Comparison of ENCODE assay signal across 8 mouse cellular contexts in the genomic region with DNA sequence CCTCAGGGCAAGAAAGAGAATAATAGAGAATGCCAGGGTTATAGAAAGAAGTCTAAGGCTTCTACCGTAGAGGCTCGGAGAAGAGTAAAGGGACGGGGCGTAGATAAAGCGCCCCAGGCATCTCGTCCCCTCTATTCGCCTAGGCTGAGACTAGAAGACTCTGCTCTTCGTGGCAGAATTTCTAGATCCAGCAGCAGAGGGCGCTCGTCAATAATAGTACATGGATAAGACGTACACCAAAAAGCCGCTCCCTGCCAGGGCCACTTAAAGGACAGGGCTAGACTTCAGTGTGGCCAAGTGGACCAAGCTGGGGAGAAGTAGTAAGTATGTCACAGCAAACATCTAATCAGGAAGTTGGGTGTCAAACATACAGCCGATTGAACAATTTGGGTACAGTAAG. TPM values are rescaled to one million over a fixed set of nuclear protein-coding genes. Genes with fewer than 3 reads are reported as not detected.
A peak's percentile ranks its signal among the peaks of the same experiment; 100 is the strongest.
DNase-seq lines count a peak whose midpoint lies in the region; ATAC-seq and TF ChIP-seq lines count a peak whose summit lies in the region.

No protein-coding gene starts in this region.

- no peak overlapping the region for H3K27ac ChIP-seq in MEL (ENCODE audit: control insufficient read depth, low read depth, low read length)
- H3K27ac ChIP-seq in forebrain, embryonic 15.5 days (replicated peaks): peak overlapping the region; percentile 74
- peak overlapping the region; percentile 96 for H3K27ac ChIP-seq in lung, embryonic 14.5 days (ENCODE audit: low read depth)

- no peak overlapping the region for H3K9ac ChIP-seq in MEL (ENCODE audit: control insufficient read depth, low read depth, low read length, poor library complexity, severe bottlenecking)
- peak overlapping the region; percentile 53 for H3K9ac ChIP-seq in forebrain, embryonic 15.5 days (replicated peaks)
- H3K9ac ChIP-seq in lung, embryonic 14.5 days: peak overlapping the region; percentile 74

- H3K36me3 ChIP-seq in MEL (ENCODE audit: control insufficient read depth in 1 of 2, insufficient read depth in 2 of 2, low read length in 2 of 2): no peaks in the 10 kb centered on the region
- peaks cover 11% of the 10 kb centered on the region; the same call in 1 of the 2 replicates for H3K36me3 ChIP-seq in forebrain, embryonic 15.5 days
- peaks cover 58% of the 10 kb centered on the region for H3K36me3 ChIP-seq in lung, embryonic 14.5 days (ENCODE audit: insufficient read depth)

- H3K27me3 ChIP-seq in MEL (ENCODE audit: control insufficient read depth in 1 of 2, insufficient read depth in 2 of 2, low read length in 2 of 2): no peaks in the 10 kb centered on the region
- no peaks in the 10 kb centered on the region for H3K27me3 ChIP-seq in forebrain, embryonic 15.5 days
- no peaks in the 10 kb centered on the region for H3K27me3 ChIP-seq in lung, embryonic 14.5 days (ENCODE audit: insufficient read depth, low read length)

- no peaks in the 10 kb centered on the region for H3K4me1 ChIP-seq in MEL (ENCODE audit: control insufficient read depth in 1 of 2, insufficient read depth in 2 of 2, low read length in 2 of 2)
- peaks cover 17% of the 10 kb centered on the region for H3K4me1 ChIP-seq in forebrain, embryonic 15.5 days
- H3K4me1 ChIP-seq in lung, embryonic 14.5 days (ENCODE audit: insufficient read depth): peaks cover 13% of the 10 kb centered on the region

- WGBS in forebrain, embryonic 15.5 days: 3% methylated on average over 13 of the region's 13 CpGs
- 1% methylated on average over 13 of the region's 13 CpGs for WGBS in lung, embryonic 14.5 days

- TF ChIP-seq EP300 in MEL (IDR thresholded peaks at IDR 0.05; ENCODE audit: low read depth in 1 of 2, low read length in 2 of 2): no peak

- no peak for TF ChIP-seq POLR2A in MEL (IDR thresholded peaks at IDR 0.05; ENCODE audit: control insufficient read depth in 1 of 2, insufficient read depth in 1 of 2, low read depth in 1 of 2, low read length in 2 of 2, poor library complexity in 1 of 2)

- no peaks in the 10 kb centered on the region for H3K9me3 ChIP-seq in MEL (replicated peaks; ENCODE audit: insufficient read depth, low read length)
- H3K9me3 ChIP-seq in forebrain, embryonic 15.5 days: no peaks in the 10 kb centered on the region
- no peaks in the 10 kb centered on the region for H3K9me3 ChIP-seq in lung, embryonic 14.5 days (ENCODE audit: low read depth, low read length)

- H3K4me3 ChIP-seq in MEL (ENCODE audit: control insufficient read depth in 1 of 2, insufficient read depth in 1 of 2, low read depth in 2 of 2, low read length in 2 of 2): no peak overlapping the region
- peak overlapping the region; percentile 40 for H3K4me3 ChIP-seq in forebrain, embryonic 15.5 days
- H3K4me3 ChIP-seq in lung, embryonic 14.5 days (ENCODE audit: low read depth, low read length): peak overlapping the region; percentile 54

- TF ChIP-seq RAD21 in MEL (IDR thresholded peaks at IDR 0.05; ENCODE audit: low read depth, low read length): peak; percentile 89

- intact Hi-C loops in heart, postnatal 25 days (cut with DNase I): loop anchor here (10.0 kb wide), 1 partner anchor 447 kb away; no protein-coding TSS in a partner anchor

- H3K79me2 ChIP-seq in MEL (ENCODE audit: control insufficient read depth, insufficient read depth, low read length, poor library complexity): no peaks in the 10 kb centered on the region

- ATAC-seq in forebrain, embryonic 15.5 days (replicated peaks): peak; percentile 80
- ATAC-seq in lung, embryonic 14.5 days (ENCODE audit: insufficient read depth): peak; percentile 84

- peak overlapping the region; percentile 63 for H3K4me2 ChIP-seq in forebrain, embryonic 15.5 days (replicated peaks)
- peak overlapping the region; percentile 73 for H3K4me2 ChIP-seq in lung, embryonic 14.5 days

- TF ChIP-seq CTCF in MEL (IDR thresholded peaks at IDR 0.05 in 2 of 3, conservative IDR thresholded peaks at IDR 0.05 in 1 of 3; ENCODE audit: control insufficient read depth in 1 of 3, insufficient read depth in 1 of 3, low read depth in 2 of 3, low read length in 3 of 3, poor library complexity in 1 of 3, severe bottlenecking in 1 of 3): peak; percentile 58 to 95 (median 66)
- peak; percentile 80 for TF ChIP-seq CTCF in lung, embryonic 14.5 days (IDR thresholded peaks at IDR 0.05; ENCODE audit: low read depth)

- peak; percentile 85 for DNase-seq in MEL (ENCODE audit: low read depth, low spot score)
- DNase-seq in cerebellum, adult 11-12 months: peak; percentile 84
- DNase-seq in heart, postnatal 25 days (ENCODE audit: low spot score): peak; percentile 70
- DNase-seq in layer of hippocampus, adult 11-12 months (ENCODE audit: low spot score): peak; percentile 90
- DNase-seq in lung, embryonic 14.5 days: peak; percentile 99
- DNase-seq in ovary, adult 18-20 months (ENCODE audit: low spot score): peak; percentile 74
- peak; percentile 61 to 78 for DNase-seq in thymus, postnatal 10 days (ENCODE audit: low spot score in 2 of 2)

TF ChIP-seq in MEL, 35 proteins besides CTCF, POLR2A, EP300 and RAD21:
- no peak for TF ChIP-seq MAX (IDR thresholded peaks at IDR 0.05; ENCODE audit: low read length)
- TF ChIP-seq SMC3 (IDR thresholded peaks at IDR 0.05; ENCODE audit: low read depth, low read length): peak; percentile 99
- TF ChIP-seq ZNF384 (IDR thresholded peaks at IDR 0.05; ENCODE audit: low read depth, low read length): no peak
- no peak for TF ChIP-seq NRF1 (IDR thresholded peaks at IDR 0.05; ENCODE audit: insufficient read depth, low read depth, low read length, poor library complexity, severe bottlenecking)
- TF ChIP-seq SIN3A (IDR thresholded peaks at IDR 0.05; ENCODE audit: low read length): 0 out of 2 replicates have a peak, but pooled peaks have one; percentile 23
- TF ChIP-seq RCOR1 (IDR thresholded peaks at IDR 0.05; ENCODE audit: low read depth, low read length): no peak
- no peak for TF ChIP-seq HCFC1 (IDR thresholded peaks at IDR 0.05; ENCODE audit: low read depth, low read length)
- TF ChIP-seq ZC3H11A (IDR thresholded peaks at IDR 0.05; ENCODE audit: low read depth, low read length): peak; percentile 96
- no peak for TF ChIP-seq E2F4 (IDR thresholded peaks at IDR 0.05; ENCODE audit: borderline replicate concordance, low read depth, low read length)
TF ChIP-seq in MEL: peak in this region for 3.

RNA-seq across cellular contexts. Expression of a gene that starts 0.8 kb away (rescaled TPM):
- total RNA-seq in MEL (2012; rRNA removed): 0.10 TPM in 1 of 2 replicates, not detected in the other
- under 1 TPM in 1 of 2 experiments, not detected in 1; 0.21 TPM for polyA plus RNA-seq in MEL (2012; ENCODE audit: insufficient read depth in 1 of 2, insufficient read length in 2 of 2, low read depth in 1 of 2, low replicate concordance in 2 of 2, missing spikeins in 1 of 2)
- polyA plus RNA-seq in forebrain, embryonic 15.5 days (2015; fragmentation: Nextera tagmentation; extraction: Ambion mirVana): 14.0 and 14.6 TPM in 2 replicates
- 10 to 100 TPM; 19.6 to 22.5 TPM for total RNA-seq in heart, postnatal 25 days (2021)
- 141 and 150 TPM in 2 replicates for polyA plus RNA-seq in lung, embryonic 14.5 days (2014; fragmentation: Nextera tagmentation; extraction: Ambion mirVana)

RNA-seq across cellular contexts. Expression of a gene that starts 9.6 kb away (rescaled TPM):
- 1.2 and 1.5 TPM in 2 replicates for total RNA-seq in MEL (2012; rRNA removed)
- under 1 TPM in 1 of 2 experiments, not detected in 1; 0.96 TPM for polyA plus RNA-seq in MEL (2012; ENCODE audit: insufficient read depth in 1 of 2, insufficient read length in 2 of 2, low read depth in 1 of 2, low replicate concordance in 2 of 2, missing spikeins in 1 of 2)
- 8.8 and 9.7 TPM in 2 replicates for polyA plus RNA-seq in forebrain, embryonic 15.5 days (2015; fragmentation: Nextera tagmentation; extraction: Ambion mirVana)
- total RNA-seq in heart, postnatal 25 days (2021): 1 to 10 TPM; 3.3 to 3.4 TPM
- 8.2 and 10.5 TPM in 2 replicates for polyA plus RNA-seq in lung, embryonic 14.5 days (2014; fragmentation: Nextera tagmentation; extraction: Ambion mirVana)

RNA-seq across cellular contexts. Expression of a gene that starts 10.3 kb away (rescaled TPM):
- total RNA-seq in MEL (2012; rRNA removed): 13.3 and 14.6 TPM in 2 replicates
- polyA plus RNA-seq in MEL (2012; ENCODE audit: insufficient read depth in 1 of 2, insufficient read length in 2 of 2, low read depth in 1 of 2, low replicate concordance in 2 of 2, missing spikeins in 1 of 2): 10 to 100 TPM in 1 of 2 experiments, not detected in 1; 23.7 TPM
- 11.0 and 12.0 TPM in 2 replicates for polyA plus RNA-seq in forebrain, embryonic 15.5 days (2015; fragmentation: Nextera tagmentation; extraction: Ambion mirVana)
- total RNA-seq in heart, postnatal 25 days (2021): 1 to 10 TPM; 6.8 to 7.2 TPM
- 19.2 and 22.0 TPM in 2 replicates for polyA plus RNA-seq in lung, embryonic 14.5 days (2014; fragmentation: Nextera tagmentation; extraction: Ambion mirVana)

RNA-seq across cellular contexts. Expression of a gene that starts 18.0 kb away (rescaled TPM):
- total RNA-seq in MEL (2012; rRNA removed): 0.29 and 0.58 TPM in 2 replicates
- under 1 TPM in 1 of 2 experiments, not detected in 1; 0.25 TPM for polyA plus RNA-seq in MEL (2012; ENCODE audit: insufficient read depth in 1 of 2, insufficient read length in 2 of 2, low read depth in 1 of 2, low replicate concordance in 2 of 2, missing spikeins in 1 of 2)
- not detected in 2 replicates for polyA plus RNA-seq in forebrain, embryonic 15.5 days (2015; fragmentation: Nextera tagmentation; extraction: Ambion mirVana)
- total RNA-seq in heart, postnatal 25 days (2021): not detected
- 0.37 TPM in 1 of 2 replicates, not detected in the other for polyA plus RNA-seq in lung, embryonic 14.5 days (2014; fragmentation: Nextera tagmentation; extraction: Ambion mirVana)

RNA-seq across cellular contexts. Expression of a gene that starts 41.3 kb away (rescaled TPM):
- 2.9 and 3.1 TPM in 2 replicates for total RNA-seq in MEL (2012; rRNA removed)
- polyA plus RNA-seq in MEL (2012; ENCODE audit: insufficient read depth in 1 of 2, insufficient read length in 2 of 2, low read depth in 1 of 2, low replicate concordance in 2 of 2, missing spikeins in 1 of 2): 10 to 100 TPM in 1 of 2 experiments, not detected in 1; 18.2 TPM
- 0.78 TPM in 1 of 2 replicates, not detected in the other for polyA plus RNA-seq in forebrain, embryonic 15.5 days (2015; fragmentation: Nextera tagmentation; extraction: Ambion mirVana)
- 1,000 to 10,000 TPM; 2,394 to 2,415 TPM for total RNA-seq in heart, postnatal 25 days (2021)
- 0.29 and 7.4 TPM in 2 replicates for polyA plus RNA-seq in lung, embryonic 14.5 days (2014; fragmentation: Nextera tagmentation; extraction: Ambion mirVana)

Comparison
In these comparisons a context has a peak if more than half of its experiments do, and no peak if none do; other contexts are left out.
1. H3K4me3 ChIP-seq: peak in forebrain, embryonic 15.5 days (single experiment) and lung, embryonic 14.5 days (single experiment); none in MEL (0 of 2).
2. RNA of a gene that starts 0.8 kb away (polyA plus RNA-seq): 141 to 150 TPM in lung, embryonic 14.5 days and 14.0 to 14.6 TPM in forebrain, embryonic 15.5 days; 0.21 TPM in MEL; every median in the first group is over 10 times any median in the second.
3. Peak in every context shown above with its lines, with median percentiles within 50 percentile points of each other: DNase-seq.